Comparison of ENCODE assay signal across 1 mouse cellular context in the genomic region with DNA sequence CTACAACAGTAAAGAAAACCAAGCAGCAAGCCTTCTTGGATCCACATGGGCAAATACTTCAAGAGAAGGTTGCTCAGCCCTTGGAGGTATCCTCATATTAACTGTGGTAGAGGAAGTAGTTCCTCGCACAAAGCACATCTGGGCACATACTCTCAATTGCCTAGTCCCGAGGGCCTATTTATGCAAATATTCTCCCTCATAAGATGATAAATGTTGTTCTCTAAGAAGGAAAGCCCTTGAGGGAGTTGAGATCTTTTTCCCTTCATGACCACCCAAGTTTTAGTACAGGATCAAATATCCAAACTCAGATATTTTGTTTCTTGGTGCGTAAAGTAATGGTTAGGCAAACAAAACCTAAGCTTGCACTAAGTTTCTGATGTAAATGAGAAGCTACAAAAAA.
A peak's percentile ranks its signal among the peaks of the same experiment; 100 is the strongest.
TF ChIP-seq lines count a peak whose summit lies in the region.

No protein-coding gene starts in this region.

TF ChIP-seq in CH12.LX, 34 proteins besides CTCF, POLR2A, EP300 and RAD21 (continued from another document):
- TF ChIP-seq ZKSCAN1 (IDR thresholded peaks at IDR 0.05; ENCODE audit: borderline replicate concordance, low read depth, low read length) (no peak), E2F4 (IDR thresholded peaks at IDR 0.05; ENCODE audit: insufficient replicate concordance, low read depth, low read length) (0 out of 2 replicates have a peak, but pooled peaks have one; percentile 17), PAX5 (IDR thresholded peaks at IDR 0.05; ENCODE audit: low read length) (no peak), SIN3A (IDR thresholded peaks at IDR 0.05; ENCODE audit: low read length) (no peak), CHD1 (IDR thresholded peaks at IDR 0.05; ENCODE audit: low read depth, low read length) (0 out of 2 replicates have a peak, but pooled peaks have one; percentile 82), ZC3H11A (IDR thresholded peaks at IDR 0.05; ENCODE audit: low read depth, low read length) (no peak), NELFE (IDR thresholded peaks at IDR 0.05; ENCODE audit: low read depth, low read length) (no peak), JUND (conservative IDR thresholded peaks at IDR 0.05; ENCODE audit: low read depth, low read length) (no peak), KAT2A (IDR thresholded peaks at IDR 0.05; ENCODE audit: insufficient replicate concordance, low read length) (no peak), BHLHE40 (IDR thresholded peaks at IDR 0.05; ENCODE audit: low read depth, low read length) (peak; percentile 73), NRF1 (IDR thresholded peaks at IDR 0.05; ENCODE audit: low read depth, low read length) (no peak), MXI1 (IDR thresholded peaks at IDR 0.05; ENCODE audit: low read depth, low read length) (no peak), USF2 (conservative IDR thresholded peaks at IDR 0.05; ENCODE audit: low read depth, low read length) (no peak), UBTF (IDR thresholded peaks at IDR 0.05; ENCODE audit: low read depth, low read length) (no peak), ETS1 (conservative IDR thresholded peaks at IDR 0.05; ENCODE audit: low read depth, low read length) (peak; percentile 75), CHD2 (IDR thresholded peaks at IDR 0.05; ENCODE audit: low read length) (peak; percentile 54), TCF12 (IDR thresholded peaks at IDR 0.05; ENCODE audit: low read depth, low read length) (peak; percentile 73; the same call in 1 of the 2 replicates), JUN (IDR thresholded peaks at IDR 0.05; ENCODE audit: insufficient read depth, low read depth, low read length) (peak; percentile 15; the same call in 1 of the 2 replicates), TBP (conservative IDR thresholded peaks at IDR 0.05; ENCODE audit: low read depth, low read length) (no peak)
